Mouse (Mus musculus) heart, adult 11 months (tissue): ENCODE data around the gene Col1a1.
"Not testable (repeated sequence)": the region's sequence is repeated elsewhere in the genome, so short reads cannot be mapped to it uniquely, and the experiment has no call there.

Source experiments
- DNase-seq: peaks from one replicate; pipeline ENCODE4 v3.0.0; 2022

Col1a1 gene

GRCm38 (mm10) chr11:94938296-94938695, 2.3 kb downstream of the Col1a1 start:
- peak; percentile 92 for DNase-seq

DNA sequence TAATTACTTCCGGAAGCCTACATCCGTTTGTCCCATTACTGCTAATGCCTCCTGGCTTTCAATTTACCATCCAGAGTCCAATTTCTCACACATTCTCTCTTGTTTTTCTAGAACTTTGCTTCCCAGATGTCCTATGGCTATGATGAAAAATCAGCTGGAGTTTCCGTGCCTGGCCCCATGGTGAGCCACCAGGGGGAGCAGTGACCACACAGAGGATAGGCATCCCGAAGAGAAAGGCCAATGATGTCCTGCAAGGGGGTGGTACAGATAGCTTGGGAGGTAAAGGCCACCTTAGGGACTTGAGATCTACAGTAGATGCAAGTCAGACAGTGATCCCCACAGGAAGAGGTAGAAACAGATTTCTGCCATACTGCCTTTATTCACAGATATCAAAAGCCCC, 3.3 kb downstream of the Col1a1 start:
- peak; percentile 96 for DNase-seq

DNA sequence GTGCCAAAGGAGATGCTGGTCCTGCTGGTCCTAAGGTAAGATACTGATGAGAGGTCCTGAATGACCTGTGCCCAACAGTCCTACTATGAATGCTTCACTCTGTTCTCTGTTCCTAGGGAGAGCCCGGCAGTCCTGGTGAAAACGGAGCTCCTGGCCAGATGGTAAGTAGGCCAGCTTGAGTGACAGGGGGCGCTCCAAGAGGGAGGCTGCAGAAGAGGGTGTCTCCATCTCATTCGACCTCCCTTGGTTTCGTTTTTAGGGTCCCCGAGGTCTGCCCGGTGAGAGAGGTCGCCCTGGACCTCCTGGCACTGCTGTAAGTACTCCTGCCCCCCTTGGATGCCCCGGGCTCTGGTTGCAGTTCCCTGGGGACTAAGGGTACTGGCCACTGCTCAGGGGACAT, 5.1 kb downstream of the Col1a1 start:
- DNase-seq: no peak

- no peak for DNase-seq
Observed at GRCm38 (mm10) chr11:94941776-94942175, 5.8 kb downstream of the Col1a1 start.

DNA sequence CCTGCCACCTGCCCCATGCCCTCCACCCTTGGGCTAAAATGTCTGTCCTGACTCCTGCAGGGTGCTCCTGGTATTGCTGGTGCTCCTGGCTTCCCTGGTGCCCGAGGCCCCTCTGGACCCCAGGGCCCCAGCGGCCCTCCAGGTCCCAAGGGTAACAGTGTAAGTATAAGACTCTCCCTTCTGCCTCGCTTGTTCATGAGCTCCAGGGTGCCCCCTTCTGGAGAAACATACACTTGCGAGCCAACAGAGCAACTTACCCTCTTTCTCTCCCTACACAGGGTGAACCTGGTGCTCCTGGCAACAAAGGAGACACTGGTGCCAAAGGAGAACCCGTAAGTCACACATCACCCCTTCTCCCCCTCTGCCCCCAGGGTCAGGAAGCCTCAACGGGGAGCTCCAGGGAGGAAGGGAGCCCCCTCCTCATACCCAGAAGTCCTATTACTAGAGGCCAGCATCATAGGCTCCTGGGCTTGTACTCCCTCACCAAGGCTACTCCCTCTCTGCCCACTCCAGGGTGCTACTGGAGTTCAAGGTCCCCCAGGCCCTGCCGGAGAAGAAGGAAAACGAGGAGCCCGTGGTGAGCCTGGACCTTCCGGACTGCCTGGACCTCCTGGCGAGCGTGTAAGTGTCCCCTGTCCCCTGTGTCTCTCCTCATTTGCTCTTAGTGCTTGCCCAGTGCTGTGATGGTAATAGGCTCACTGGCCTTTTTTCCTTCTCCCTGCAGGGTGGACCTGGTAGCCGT, 6.4 kb downstream of the Col1a1 start:
- DNase-seq: peak; percentile 91

DNA sequence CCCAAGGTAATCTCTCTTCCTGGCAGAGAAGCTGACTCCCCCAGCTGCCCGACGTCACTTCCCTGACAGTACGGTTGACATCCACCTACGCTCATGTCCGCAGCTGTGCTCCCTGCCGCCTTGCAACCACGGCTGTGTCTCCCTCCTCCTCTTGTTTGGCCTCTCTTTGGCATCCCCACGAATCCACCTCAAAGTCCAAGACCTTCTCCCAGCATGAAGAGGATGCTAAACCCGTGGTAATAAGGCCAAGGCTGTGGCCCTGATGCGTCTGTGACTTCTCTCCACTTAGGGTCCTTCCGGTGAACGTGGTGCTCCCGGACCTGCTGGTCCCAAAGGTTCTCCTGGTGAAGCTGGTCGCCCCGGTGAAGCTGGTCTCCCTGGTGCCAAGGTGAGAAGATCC, 7.0 kb downstream of the Col1a1 start:
- DNase-seq: peak; percentile 91

DNA sequence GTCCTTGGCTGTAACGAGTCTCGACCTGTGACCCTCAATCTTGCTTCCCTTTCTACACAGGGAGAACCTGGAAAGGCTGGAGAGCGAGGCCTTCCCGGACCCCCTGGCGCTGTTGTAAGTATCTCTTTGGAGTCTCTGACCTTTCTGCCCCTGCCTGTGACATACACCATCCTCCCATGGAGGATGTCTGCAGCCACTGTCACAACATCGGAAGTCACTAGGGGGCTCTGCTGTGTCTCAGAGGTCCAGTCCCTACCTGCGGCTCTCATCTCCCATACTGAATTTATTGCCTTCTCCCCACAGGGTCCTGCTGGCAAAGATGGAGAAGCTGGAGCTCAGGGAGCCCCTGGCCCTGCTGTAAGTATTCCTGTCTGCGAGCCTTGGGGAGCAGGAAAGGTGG, 8.3 kb downstream of the Col1a1 start:
- DNase-seq: no peak

- no peak for DNase-seq
Observed at GRCm38 (mm10) chr11:94945236-94945635, 9.2 kb downstream of the Col1a1 start.

DNA sequence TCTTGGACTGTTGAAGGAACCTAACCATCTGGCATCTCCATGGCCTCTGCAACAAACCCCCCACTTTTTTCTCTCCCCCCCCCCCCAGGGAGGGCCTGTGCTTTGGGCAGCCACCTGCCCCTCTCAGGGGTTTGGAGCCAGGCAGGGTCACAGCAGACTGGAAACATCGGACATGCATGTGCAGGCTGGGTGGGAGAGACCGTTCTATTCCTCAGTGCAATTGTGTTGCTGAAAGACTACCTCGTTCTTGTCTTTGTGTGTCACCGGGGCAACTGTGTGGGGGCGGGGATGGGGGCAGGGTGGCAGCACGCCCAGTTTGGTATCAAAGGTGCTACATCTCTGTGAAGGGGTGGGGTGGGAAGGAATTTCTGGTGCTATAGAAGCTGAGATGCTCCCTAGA, 16.1 kb downstream of the Col1a1 start:
- no peak for DNase-seq

- DNase-seq: no peak
Observed at GRCm38 (mm10) chr11:94955103-94955502, 19.1 kb downstream of the Col1a1 start.

- peak; percentile 98 for DNase-seq
Observed at GRCm38 (mm10) chr11:94957693-94958064, 21.7 kb downstream of the Col1a1 start.

GRCm38 (mm10) chr11:94958065-94958858, 22.2 kb downstream of the Col1a1 start:
- peak; percentile 100 for DNase-seq

- DNase-seq: no peak
Observed at GRCm38 (mm10) chr11:94962534-94963101, 26.6 kb downstream of the Col1a1 start.

GRCm38 (mm10) chr11:94967419-94967818, 31.4 kb downstream of the Col1a1 start, which contains the start of gene Hils1:
Hils1 (plus strand) TSS chr11:94967593.
- DNase-seq: no peak

DNA sequence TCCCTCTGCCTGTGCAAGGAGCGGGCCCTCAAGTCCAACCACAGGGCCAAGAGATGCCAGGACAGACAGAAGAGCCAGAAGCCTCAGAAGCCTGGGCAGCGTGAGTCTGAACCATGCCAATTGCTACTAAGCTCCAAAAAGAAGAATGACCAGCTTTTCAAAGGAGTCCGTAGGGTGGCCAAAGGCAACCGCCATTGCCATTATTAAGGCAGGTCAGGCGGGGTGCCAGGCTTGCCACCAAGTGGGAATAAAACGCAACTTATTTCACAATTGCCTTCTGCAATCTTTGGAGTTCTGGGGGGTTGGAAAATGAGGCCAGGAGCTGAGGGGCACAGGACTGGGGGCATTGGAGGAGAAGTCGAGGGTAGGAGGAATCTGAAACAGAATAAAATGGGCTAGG, 32.2 kb downstream of the Col1a1 start:
- DNase-seq: no peak

DNA sequence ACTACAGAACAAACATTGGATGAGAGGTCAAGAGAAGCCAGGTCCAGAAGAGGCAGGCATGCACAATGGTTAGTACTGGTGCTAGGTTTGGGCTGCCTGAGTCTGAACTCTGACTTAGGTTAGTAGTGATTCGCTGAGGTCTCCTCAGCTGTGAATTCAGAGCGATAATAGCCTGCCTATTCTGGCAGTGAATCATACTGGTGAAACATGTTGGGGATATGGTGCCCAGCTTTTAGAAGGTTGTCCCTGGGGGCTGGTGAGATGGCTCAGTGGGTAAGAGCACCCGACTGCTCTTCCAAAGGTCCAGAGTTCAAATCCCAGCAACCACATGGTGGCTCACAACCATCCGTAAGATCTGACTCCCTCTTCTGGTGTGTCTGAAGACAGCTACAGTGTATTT, 33.7 kb downstream of the Col1a1 start:
- DNase-seq: not testable (repeated sequence)

DNA sequence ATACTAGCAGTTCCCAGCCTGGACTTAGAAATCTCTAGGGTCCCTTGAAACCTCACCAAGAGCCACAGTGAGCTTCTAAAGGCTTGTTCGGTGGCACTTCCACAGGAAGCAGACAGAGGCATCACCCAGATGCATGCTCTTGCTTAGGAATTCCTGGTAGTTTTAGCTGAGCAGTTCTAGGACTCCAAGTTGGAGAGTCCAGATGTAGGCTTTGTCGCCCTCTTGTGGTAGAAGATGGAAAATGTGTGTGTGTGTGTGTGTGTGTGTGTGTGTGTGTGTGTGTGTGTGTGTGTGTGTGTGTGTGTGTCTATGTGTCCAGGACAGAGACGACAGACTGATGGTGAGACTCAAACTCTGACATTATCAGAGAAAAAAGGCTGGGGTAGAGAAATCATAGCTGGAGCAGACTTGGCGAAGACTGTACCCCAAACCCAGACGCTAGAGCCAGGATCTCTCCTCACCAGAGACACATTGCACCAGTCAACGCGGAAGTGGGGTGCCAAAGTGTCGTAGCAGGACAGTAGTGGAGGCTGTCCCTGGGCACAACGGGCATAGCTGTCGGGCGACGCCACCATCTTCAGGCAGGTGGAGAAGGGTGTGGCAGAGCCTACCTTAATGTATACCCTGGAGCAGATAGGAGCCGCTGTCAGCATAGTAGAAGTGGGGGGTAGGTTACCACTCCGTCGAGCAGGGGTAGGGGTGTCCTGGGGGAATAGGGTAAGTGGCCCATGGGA, 34.4 kb downstream of the Col1a1 start:
- DNase-seq: peak; percentile 93

DNA sequence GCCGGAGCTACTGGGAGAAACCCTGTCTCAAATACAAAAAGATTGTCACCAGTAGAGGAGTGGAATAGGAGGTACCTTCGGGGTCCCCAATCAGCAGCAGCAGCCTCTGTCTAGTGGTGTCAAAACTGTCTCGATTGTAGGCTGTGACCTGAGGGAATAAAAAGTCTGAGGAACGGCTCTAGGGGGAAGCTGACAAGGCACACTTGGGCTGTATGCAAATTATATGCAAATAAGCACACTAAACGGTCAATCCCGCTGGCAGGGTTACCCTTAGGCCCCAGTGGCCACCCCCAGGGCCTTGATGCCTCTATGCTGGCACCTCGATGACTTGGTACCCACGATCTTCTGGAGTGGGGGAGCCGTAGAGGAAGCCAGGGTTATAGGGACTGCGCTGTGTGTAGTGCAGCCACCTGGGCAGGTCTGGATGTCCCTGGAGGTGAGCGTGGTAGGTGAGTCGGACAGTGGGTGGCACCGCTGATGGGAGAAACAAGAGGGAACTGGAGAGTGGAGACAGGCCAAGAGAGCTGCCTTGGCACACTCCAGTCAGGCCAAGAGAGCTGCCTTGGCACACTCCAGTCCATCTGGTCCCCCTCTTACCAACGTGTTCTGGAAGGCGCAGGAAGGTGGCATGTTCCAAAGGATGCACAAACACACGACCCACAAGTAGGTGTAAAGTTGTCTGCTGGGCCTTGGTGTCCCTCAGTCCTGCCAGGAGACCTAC, 36.0 kb downstream of the Col1a1 start:
- DNase-seq: no peak

- no peak for DNase-seq
Observed at GRCm38 (mm10) chr11:94972887-94973286, 36.9 kb downstream of the Col1a1 start.

- peak; percentile 96 for DNase-seq
Observed at GRCm38 (mm10) chr11:94973313-94973712, 37.3 kb downstream of the Col1a1 start.

DNA sequence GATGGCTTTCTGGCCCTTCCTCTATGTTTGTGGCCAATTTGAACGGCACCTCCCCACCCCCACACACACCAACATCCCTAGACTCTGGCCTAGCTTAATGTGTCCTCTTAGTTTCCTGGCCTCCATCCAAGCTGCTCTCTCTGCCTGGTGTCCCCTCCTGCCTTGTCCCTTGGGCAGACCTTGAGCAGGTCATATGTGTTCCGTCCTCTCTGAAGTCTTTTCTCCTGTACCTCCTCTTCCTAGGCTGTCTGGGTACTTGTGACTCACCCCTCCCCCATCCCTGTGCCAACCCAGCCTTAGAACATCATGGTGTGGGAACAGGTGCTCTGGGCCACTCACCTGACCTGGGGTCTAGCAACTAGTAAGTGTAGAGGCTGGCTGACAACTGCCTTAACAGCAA, 38.9 kb downstream of the Col1a1 start:
- peak; percentile 96 for DNase-seq

DNA sequence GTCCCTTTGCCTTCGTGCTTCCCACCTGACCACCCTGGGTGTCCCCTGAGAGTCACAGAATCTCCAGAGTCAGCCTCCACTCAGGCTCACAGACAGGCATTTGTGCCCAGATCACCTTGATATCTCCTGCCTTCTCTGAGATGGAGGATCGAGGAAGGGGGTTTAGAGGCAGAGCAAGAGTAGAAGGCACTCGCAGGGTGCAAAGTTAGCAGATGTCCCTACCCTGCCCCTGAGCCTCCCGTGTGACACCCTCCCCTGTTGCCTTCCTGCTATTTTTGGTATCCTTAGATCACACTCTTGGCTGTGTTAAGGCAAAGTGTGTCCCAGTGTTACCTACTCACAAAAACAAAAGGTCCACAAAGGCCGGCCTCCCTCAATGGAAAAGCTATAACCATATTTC, 40.2 kb downstream of the Col1a1 start, which contains the start of gene Sgca:
Gene Sgca, minus strand, starts transcription at position 129 of the 400 bp plus-strand sequence.
- peak; percentile 97 for DNase-seq
